Mouse (Mus musculus): ENCODE measurements around the gene March11. TPM values are rescaled to one million over a fixed set of nuclear protein-coding genes. Genes with fewer than 3 reads are reported as not detected.

The March11 gene
- polyA plus RNA-seq (2012; rRNA removed) = 0.02 TPM in 1 of 2 replicates, not detected in the other

GRCm38 (mm10) chr15:26308629-26309230 lies at the start of gene March11:
TSS of gene March11 (plus strand) at chr15:26309048.

